ENCODE assay signal across 22 mouse cellular contexts in genomic region chr7:58711811-58712210, GRCm38 (mm10). TPM values are rescaled to one million over a fixed set of nuclear protein-coding genes. Genes with fewer than 3 reads are reported as not detected.
A peak's percentile ranks its signal among the peaks of the same experiment; 100 is the strongest.
DNase-seq lines count a peak whose midpoint lies in the region; ATAC-seq lines count a peak whose summit lies in the region.
"Had no signal": no experiment of that assay in that cellular context is flagged by ENCODE, and none has a peak within 500 bp of the region (broad histone marks: within the 10 kb centered on the region; RNA-seq: fewer than 3 reads in every experiment).

No protein-coding gene starts in this region.

- H3K9me3 ChIP-seq in heart, embryonic 16.5 days (replicated peaks; ENCODE audit: control insufficient read depth, low read length): no peaks in the 10 kb centered on the region
- no peaks in the 10 kb centered on the region for H3K9me3 ChIP-seq in liver, embryonic 11.5 days (ENCODE audit: control insufficient read depth, low read length)
- H3K9me3 ChIP-seq: heart, embryonic 13.5 days; hindbrain, embryonic 12.5 days; liver, embryonic 13.5 days; midbrain, embryonic 12.5 days had no signal

- peaks cover 7% of the 10 kb centered on the region for H3K4me1 ChIP-seq in heart, embryonic 16.5 days (ENCODE audit: control insufficient read depth, insufficient read depth, low read length)
- no peaks in the 10 kb centered on the region for H3K4me1 ChIP-seq in liver, embryonic 11.5 days (replicated peaks; ENCODE audit: control insufficient read depth, insufficient read depth, low read length)
- H3K4me1 ChIP-seq: hindbrain, embryonic 12.5 days; liver, embryonic 13.5 days; midbrain, embryonic 12.5 days had no signal

- no peaks in the 10 kb centered on the region for H3K36me3 ChIP-seq in heart, embryonic 16.5 days (ENCODE audit: control insufficient read depth, insufficient read depth)
- no peaks in the 10 kb centered on the region for H3K36me3 ChIP-seq in liver, embryonic 11.5 days (ENCODE audit: control insufficient read depth, insufficient read depth, low read length)
- H3K36me3 ChIP-seq: G1E; heart, embryonic 13.5 days; hindbrain, embryonic 12.5 days; liver, embryonic 13.5 days; midbrain, embryonic 12.5 days had no signal

- WGBS in heart, embryonic 16.5 days: 79% methylated on average over 7 of the region's 7 CpGs
- 65% methylated on average over 7 of the region's 7 CpGs for WGBS in liver, embryonic 11.5 days

- DNase-seq in heart, adult 8-10 months (ENCODE audit: low spot score): no peak
- DNase-seq in thymus, postnatal 25 days: peak; percentile 41
- DNase-seq in liver, embryonic 11.5 days (ENCODE audit: low spot score): no peak
- no peak for DNase-seq in layer of hippocampus, postnatal 10 days (ENCODE audit: low spot score in 2 of 2)
- DNase-seq: adrenal gland, postnatal 14 days; cerebellum, postnatal 10 days; forebrain, postnatal 0 days; gastrocnemius, postnatal 14 days; kidney, adult 11 months; kidney, postnatal 25 days; liver, embryonic 13.5 days; right cerebral cortex, postnatal 25 days had no signal

- H3K27ac ChIP-seq in heart, embryonic 16.5 days (ENCODE audit: low read length): no peak overlapping the region
- H3K27ac ChIP-seq in liver, embryonic 11.5 days (ENCODE audit: low read depth, low read length): no peak overlapping the region
- H3K27ac ChIP-seq: heart, embryonic 13.5 days; hindbrain, embryonic 12.5 days; liver, embryonic 13.5 days; midbrain, embryonic 12.5 days had no signal

- no peak for ATAC-seq in heart, embryonic 16.5 days (replicated peaks; ENCODE audit: extremely low read depth, insufficient read depth, low FRiP score)
- peak; percentile 83 for ATAC-seq in activated CD4-positive, CD25-positive, alpha-beta regulatory T cell, adult 4 months
- ATAC-seq in megakaryocyte progenitor cell, adult 5-6 weeks (replicated peaks; ENCODE audit: poor library complexity): peak; percentile 61
- no peak for ATAC-seq in cerebellum, adult (ENCODE audit: insufficient number of reproducible peaks, low FRiP score, low TSS enrichment)
- no peak for ATAC-seq in liver, embryonic 11.5 days (replicated peaks; ENCODE audit: low FRiP score)
- ATAC-seq: forebrain, postnatal 0 days; lung, postnatal 0 days had no signal

- peak overlapping the region; percentile 23 for H3K4me2 ChIP-seq in heart, embryonic 16.5 days (ENCODE audit: low read depth, low read length)
- no peak overlapping the region for H3K4me2 ChIP-seq in liver, embryonic 11.5 days
- H3K4me2 ChIP-seq: heart, embryonic 13.5 days; hindbrain, embryonic 12.5 days; liver, embryonic 13.5 days; midbrain, embryonic 12.5 days had no signal

- no peak overlapping the region for H3K4me3 ChIP-seq in heart, embryonic 16.5 days (ENCODE audit: low read length)
- no peak overlapping the region for H3K4me3 ChIP-seq in liver, embryonic 11.5 days (ENCODE audit: low read depth, low read length)
- H3K4me3 ChIP-seq: erythroblast, embryonic 14.5 days; heart, embryonic 13.5 days; hindbrain, embryonic 12.5 days; liver, embryonic 13.5 days; midbrain, embryonic 12.5 days had no signal

- H3K9ac ChIP-seq in heart, embryonic 16.5 days (ENCODE audit: low read length): no peak overlapping the region
- no peak overlapping the region for H3K9ac ChIP-seq in liver, embryonic 11.5 days (ENCODE audit: low read depth, low read length)
- H3K9ac ChIP-seq: forebrain, postnatal 0 days; heart, embryonic 13.5 days; hindbrain, embryonic 12.5 days; liver, embryonic 13.5 days; midbrain, embryonic 12.5 days had no signal

- H3K27me3 ChIP-seq in heart, embryonic 16.5 days (ENCODE audit: control insufficient read depth, insufficient read depth, low read length): no peaks in the 10 kb centered on the region
- no peaks in the 10 kb centered on the region for H3K27me3 ChIP-seq in liver, embryonic 11.5 days (replicated peaks; ENCODE audit: control insufficient read depth, insufficient read depth, low read length)
- H3K27me3 ChIP-seq: heart, embryonic 13.5 days; hindbrain, embryonic 12.5 days; liver, embryonic 13.5 days; midbrain, embryonic 12.5 days had no signal

RNA-seq across cellular contexts. Expression of gene Atp10a, which starts 55.8 kb away (rescaled TPM):
- 1.8 and 1.9 TPM in 2 replicates for polyA plus RNA-seq in heart, embryonic 16.5 days (2015; fragmentation: Nextera tagmentation; extraction: Ambion mirVana)
- 1 to 10 TPM in 3 of 4 experiments, under 1 TPM in 1; 0.92 to 2.6 (median 1.3) TPM for total RNA-seq in heart, adult 8-10 months (2022)
- 1 to 10 TPM; 5.4 to 5.6 TPM for polyA plus RNA-seq in activated CD4-positive, CD25-positive, alpha-beta regulatory T cell, adult 4 months (2017; shearing (Covaris generic))
- total RNA-seq in megakaryocyte progenitor cell, adult 5-6 weeks (2015): 12.1 and 13.8 TPM in 2 replicates
- 15.1 and 17.9 TPM in 2 replicates for total RNA-seq in megakaryocyte progenitor cell, adult 5-6 weeks (2017)
- 2.5 and 3.3 TPM in 2 replicates for polyA plus RNA-seq in liver, embryonic 11.5 days (2014; fragmentation: Nextera tagmentation; extraction: Ambion mirVana)
- 1 to 10 TPM; 3.7 to 5.1 TPM for total RNA-seq in layer of hippocampus, postnatal 10 days (2021)
- total RNA-seq: G1E had no signal
- polyA plus RNA-seq: erythroblast, embryonic 14.5 days; G1E had no signal

Comparison
In these comparisons a context has a peak if more than half of its experiments do, and no peak if none do; other contexts are left out.
1. ATAC-seq: peak in activated CD4-positive, CD25-positive, alpha-beta regulatory T cell, adult 4 months (single experiment) and megakaryocyte progenitor cell, adult 5-6 weeks (single experiment); none in heart, embryonic 16.5 days (single experiment), cerebellum, adult (single experiment) and liver, embryonic 11.5 days (single experiment).